Mouse (Mus musculus) cerebellum, adult 9-10 months (tissue): ENCODE data around the gene Kcnip4.

Experiments used
- DNase-seq: peaks from one replicate; pipeline ENCODE4 v3.0.0; 2022

Gene Kcnip4

GRCm38 (mm10) chr5:48840971-48841370 lies 683.7 kb downstream of the Kcnip4 start:
- DNase-seq = no peak

- no peak for DNase-seq
These were observed 729.2 kb downstream of the Kcnip4 start for GRCm38 (mm10) chr5:48795526-48795925.

- peak; percentile 49 for DNase-seq
These were observed 745.3 kb downstream of the Kcnip4 start for GRCm38 (mm10) chr5:48779376-48779775.

- DNase-seq = no peak
These were observed 776.1 kb downstream of the Kcnip4 start for GRCm38 (mm10) chr5:48748613-48749012.

GRCm38 (mm10) chr5:48737640-48738039 lies 787.1 kb downstream of the Kcnip4 start:
- no peak for DNase-seq

- peak; percentile 53 for DNase-seq
These were observed 806.5 kb downstream of the Kcnip4 start for GRCm38 (mm10) chr5:48718166-48718565.

- no peak for DNase-seq
These were observed 818.7 kb downstream of the Kcnip4 start for GRCm38 (mm10) chr5:48705997-48706396.

GRCm38 (mm10) chr5:48687068-48687467 lies 837.6 kb downstream of the Kcnip4 start:
- DNase-seq = no peak

GRCm38 (mm10) chr5:48679733-48680595 lies 844.7 kb downstream of the Kcnip4 start:
- DNase-seq = no peak

GRCm38 (mm10) chr5:48662504-48662903 lies 862.2 kb downstream of the Kcnip4 start:
- DNase-seq = no peak

GRCm38 (mm10) chr5:48659975-48660374 lies 864.7 kb downstream of the Kcnip4 start:
- no peak for DNase-seq

- no peak for DNase-seq
These were observed 874.2 kb downstream of the Kcnip4 start for GRCm38 (mm10) chr5:48650496-48650895.

GRCm38 (mm10) chr5:48636675-48637074 lies 888.0 kb downstream of the Kcnip4 start:
- no peak for DNase-seq

- no peak for DNase-seq
These were observed 891.1 kb downstream of the Kcnip4 start for GRCm38 (mm10) chr5:48633631-48634030.

GRCm38 (mm10) chr5:48623370-48623769 lies 901.3 kb downstream of the Kcnip4 start:
- DNase-seq = no peak

- peak; percentile 52 for DNase-seq
These were observed 917.8 kb downstream of the Kcnip4 start for GRCm38 (mm10) chr5:48606916-48607315.

- peak; percentile 72 for DNase-seq
These were observed 918.4 kb downstream of the Kcnip4 start for GRCm38 (mm10) chr5:48606281-48606680.

GRCm38 (mm10) chr5:48599481-48600040 lies 925.1 kb downstream of the Kcnip4 start:
- DNase-seq = peak; percentile 42

- DNase-seq = no peak
These were observed 936.7 kb downstream of the Kcnip4 start for GRCm38 (mm10) chr5:48588014-48588413.

- DNase-seq = no peak
These were observed 941.3 kb downstream of the Kcnip4 start for GRCm38 (mm10) chr5:48583431-48583830.

GRCm38 (mm10) chr5:48563996-48564587 lies 960.6 kb downstream of the Kcnip4 start:
- DNase-seq = no peak

GRCm38 (mm10) chr5:48551753-48552152 lies 973.0 kb downstream of the Kcnip4 start:
- no peak for DNase-seq

GRCm38 (mm10) chr5:48545825-48546224 lies 978.9 kb downstream of the Kcnip4 start:
- DNase-seq = no peak
